Mouse (Mus musculus) liver, postnatal 0 days (tissue): ENCODE data around the gene U2surp.

Experiments used
- CTCF ChIP-seq: sonication (generic); IDR thresholded peaks from 2 replicates; pipeline ENCODE4 v1.5.1; 2016; ENCODE audit warnings: antibody characterized with exemption, low read depth
- EP300 ChIP-seq: IDR thresholded peaks from 2 replicates; pipeline ENCODE4 v1.6.1; 2016; ENCODE audit warnings: antibody characterized with exemption, low read depth, mild to moderate bottlenecking

DNA sequence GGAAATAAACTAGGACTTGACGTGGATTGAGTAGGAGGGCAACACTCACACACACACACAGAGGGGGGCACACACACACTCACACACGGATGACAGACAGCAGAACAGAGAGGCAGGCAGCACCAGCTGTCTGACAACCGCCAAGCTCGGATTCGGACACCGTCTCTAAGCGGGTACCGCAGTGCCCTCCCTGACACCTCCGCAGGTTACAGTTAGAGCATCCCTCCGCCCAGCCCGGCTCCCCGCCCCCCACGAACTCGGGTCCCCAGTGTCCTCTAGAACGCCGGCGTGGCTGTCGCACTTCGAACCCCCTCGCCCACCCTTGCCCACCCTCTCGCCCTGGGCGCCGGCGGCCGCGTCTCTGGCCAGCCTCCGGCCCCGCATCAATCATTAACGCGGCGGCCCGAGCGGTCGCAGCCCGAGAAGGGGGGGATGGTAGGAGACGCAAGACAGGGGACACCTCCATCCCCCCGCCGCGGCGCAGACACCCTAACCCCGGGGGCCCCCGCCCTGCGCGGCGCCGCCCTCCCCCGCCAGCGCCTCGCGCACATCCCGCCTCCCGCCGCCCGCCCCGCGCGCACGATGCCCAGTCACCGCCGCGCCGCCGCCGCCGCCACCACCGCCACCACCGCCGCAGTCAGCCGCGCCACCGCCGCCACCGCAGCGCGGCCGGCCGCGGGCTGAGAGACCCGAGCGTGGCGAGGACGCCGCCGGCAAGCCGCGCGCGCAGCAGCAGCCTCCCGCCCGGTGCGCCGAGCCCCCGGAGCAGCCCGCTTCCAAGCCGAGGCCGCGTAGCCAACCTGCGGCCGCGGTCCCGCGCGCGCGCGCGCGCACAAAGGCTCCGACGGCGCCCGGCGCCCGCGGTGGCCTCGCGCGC is 47.5 kb upstream of the U2surp start, which contains the start of gene Paqr9:
- no peak for TF ChIP-seq CTCF
- no peak for TF ChIP-seq EP300
